ENCODE assay signal across 10 mouse cellular contexts in the genomic region with DNA sequence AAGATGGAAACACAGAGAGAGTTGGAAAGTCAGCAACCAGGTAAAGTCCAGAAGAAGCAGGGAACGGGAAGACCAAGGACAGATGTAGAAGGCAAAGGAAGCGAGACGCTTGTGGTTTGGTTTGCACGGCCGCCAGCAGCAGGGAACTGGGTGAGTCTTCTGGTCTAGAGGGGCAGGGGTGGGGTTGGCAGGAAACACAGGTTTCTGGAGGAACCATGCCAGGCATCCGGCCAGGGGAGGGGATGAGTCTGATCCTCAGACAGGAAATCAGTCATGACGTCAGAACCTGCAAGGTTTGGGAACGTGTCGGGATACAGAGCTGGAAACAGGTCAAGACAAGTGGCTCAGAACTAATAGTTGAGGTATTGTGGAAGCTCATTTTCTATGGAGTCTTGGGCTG. TPM values are rescaled to one million over a fixed set of nuclear protein-coding genes. Genes with fewer than 3 reads are reported as not detected.
DNase-seq lines count a peak whose midpoint lies in the region.
"Had no signal": no experiment of that assay in that cellular context is flagged by ENCODE, and none has a peak within 500 bp of the region (broad histone marks: within the 10 kb centered on the region; RNA-seq: fewer than 3 reads in every experiment).

No protein-coding gene starts in this region.

- no peaks in the 10 kb centered on the region for H3K9me3 ChIP-seq in forebrain, embryonic 10.5 days
- H3K9me3 ChIP-seq: hindbrain, embryonic 15.5 days; lung, embryonic 15.5 days had no signal

- no peaks in the 10 kb centered on the region for H3K4me1 ChIP-seq in forebrain, embryonic 10.5 days
- H3K4me1 ChIP-seq: hindbrain, embryonic 15.5 days; lung, embryonic 15.5 days had no signal

- DNase-seq in adrenal gland, adult 2 months, result peak; percentile 53
- DNase-seq in adrenal gland, adult 18-20 months (ENCODE audit: low spot score in 2 of 2), result no peak
- peak; percentile 69 for DNase-seq in 3134 (ENCODE audit: extremely low read depth, insufficient read length, low spot score)
- DNase-seq in heart, postnatal 10 days, result peak; percentile 56 to 58
- peak; percentile 64 for DNase-seq in lung, postnatal 14 days
- no peak for DNase-seq in adipocyte (ENCODE audit: low spot score)
- DNase-seq in embryo, embryonic 10 days (ENCODE audit: low spot score), result no peak
- no peak for DNase-seq in forebrain, embryonic 10.5 days (ENCODE audit: extremely low spot score, low spot score)

- 84% methylated on average over 9 of the region's 9 CpGs for WGBS in forebrain, embryonic 10.5 days

- no peaks in the 10 kb centered on the region for H3K27me3 ChIP-seq in forebrain, embryonic 10.5 days (ENCODE audit: poor library complexity, severe bottlenecking)
- H3K27me3 ChIP-seq: hindbrain, embryonic 15.5 days; lung, embryonic 15.5 days had no signal

- H3K4me3 ChIP-seq in forebrain, embryonic 10.5 days, result no peak overlapping the region
- H3K4me3 ChIP-seq: hindbrain, embryonic 15.5 days; lung, embryonic 15.5 days had no signal

- intact Hi-C loops in heart, postnatal 10 days (cut with DNase I), result no loop called here

- H3K36me3 ChIP-seq in forebrain, embryonic 10.5 days (replicated peaks), result no peaks in the 10 kb centered on the region
- H3K36me3 ChIP-seq: hindbrain, embryonic 15.5 days; lung, embryonic 15.5 days had no signal

- H3K27ac ChIP-seq in forebrain, embryonic 10.5 days, result no peak overlapping the region
- H3K27ac ChIP-seq: hindbrain, embryonic 15.5 days; lung, embryonic 15.5 days had no signal

RNA-seq across cellular contexts. Expression of a gene that starts 43.2 kb away (rescaled TPM):
- 100 to 1,000 TPM; 299 to 348 TPM for total RNA-seq in adrenal gland, adult 2 months (2021)
- 433 and 460 TPM in 2 replicates for polyA plus RNA-seq in adrenal gland, adult 2 months (2012; rRNA removed)
- 100 to 1,000 TPM; 234 to 328 TPM for total RNA-seq in adrenal gland, adult 18-20 months (2021)
- total RNA-seq in heart, postnatal 10 days (2021), result 100 to 1,000 TPM; 184 to 190 TPM
- 245 and 247 TPM in 2 replicates for polyA plus RNA-seq in forebrain, embryonic 10.5 days (2016; fragmentation: Nextera tagmentation; extraction: Ambion mirVana)

RNA-seq across cellular contexts. Expression of a gene that starts 55.8 kb away (rescaled TPM):
- total RNA-seq in adrenal gland, adult 2 months (2021), result 10 to 100 TPM in 1 of 2 experiments, 1 to 10 TPM in 1; 3.1 to 16.7 TPM
- 3.9 and 4.9 TPM in 2 replicates for polyA plus RNA-seq in adrenal gland, adult 2 months (2012; rRNA removed)
- 1 to 10 TPM; 2.9 to 4.3 TPM for total RNA-seq in adrenal gland, adult 18-20 months (2021)
- 1 to 10 TPM; 1.8 to 3.3 TPM for total RNA-seq in heart, postnatal 10 days (2021)
- 0.34 and 1.2 TPM in 2 replicates for polyA plus RNA-seq in forebrain, embryonic 10.5 days (2016; fragmentation: Nextera tagmentation; extraction: Ambion mirVana)

Comparison
In these comparisons a context has a peak if more than half of its experiments do, and no peak if none do; other contexts are left out.
1. DNase-seq: peak in adrenal gland, adult 2 months (single experiment), 3134 (single experiment), heart, postnatal 10 days (2 of 2) and lung, postnatal 14 days (single experiment); none in adrenal gland, adult 18-20 months (0 of 2), adipocyte (single experiment), embryo, embryonic 10 days (single experiment) and forebrain, embryonic 10.5 days (single experiment).